Comparison of ENCODE assay signal across 8 mouse cellular contexts in the genomic region with DNA sequence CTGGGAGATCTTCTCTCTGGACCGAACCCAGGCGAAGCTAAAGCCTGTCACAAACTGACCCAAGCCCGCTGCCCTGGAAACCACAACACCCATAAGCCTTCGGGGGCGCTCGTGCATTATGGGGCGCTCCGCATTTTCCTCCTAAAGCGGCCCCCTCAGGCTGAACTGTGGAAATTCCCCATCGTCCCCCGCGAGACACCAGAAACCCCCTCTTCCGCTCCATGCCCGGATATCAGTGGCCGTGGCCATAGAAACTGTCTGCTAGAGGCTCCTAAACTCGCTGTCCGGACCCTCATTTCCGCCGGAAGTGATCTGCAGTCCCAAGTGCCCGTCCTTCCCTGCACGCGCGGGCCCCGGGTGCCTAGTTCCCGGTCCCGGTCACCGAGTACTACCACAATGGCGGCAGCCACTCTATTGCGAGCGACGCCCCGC. TPM values are rescaled to one million over a fixed set of nuclear protein-coding genes. Genes with fewer than 3 reads are reported as not detected.
DNase-seq lines count a peak whose midpoint lies in the region; ATAC-seq and TF ChIP-seq lines count a peak whose summit lies in the region.

A gene (plus strand): TSS at position 310 of the 432 bp plus-strand sequence.

- H3K36me3 ChIP-seq in hindbrain, postnatal 0 days (ENCODE audit: insufficient read depth, low read length), result peaks cover 14% of the 10 kb centered on the region
- peaks cover 36% of the 10 kb centered on the region for H3K36me3 ChIP-seq in megakaryocyte, embryonic 14.5 days (replicated peaks; ENCODE audit: low read length)

- intact Hi-C loops in gastrocnemius, adult 2 months (cut with DNase I), result loop anchor here (2.0 to 5.0 kb wide), 2 partner anchors 16 to 95 kb away; a partner anchor contains a TSS

- H3K4me3 ChIP-seq in gastrocnemius, adult 2 months, result peak within 1 kb of the TSS; percentile 89
- peak within 1 kb of the TSS; percentile 55 for H3K4me3 ChIP-seq in hindbrain, postnatal 0 days (ENCODE audit: low read length)
- H3K4me3 ChIP-seq in megakaryocyte, embryonic 14.5 days (replicated peaks), result peak within 1 kb of the TSS; percentile 99

- no peaks in the 10 kb centered on the region for H3K9me3 ChIP-seq in hindbrain, postnatal 0 days (ENCODE audit: low read length)
- H3K9me3 ChIP-seq in megakaryocyte, embryonic 14.5 days, result no peaks in the 10 kb centered on the region

- no peaks in the 10 kb centered on the region for H3K27me3 ChIP-seq in hindbrain, postnatal 0 days (ENCODE audit: insufficient read depth, low read length)
- no peaks in the 10 kb centered on the region for H3K27me3 ChIP-seq in megakaryocyte, embryonic 14.5 days (replicated peaks)

- peak within 1 kb of the TSS; percentile 65 for H3K9ac ChIP-seq in hindbrain, postnatal 0 days (replicated peaks; ENCODE audit: low read length)

- H3K4me1 ChIP-seq in hindbrain, postnatal 0 days (ENCODE audit: insufficient read depth, low read length), result peaks cover 5% of the 10 kb centered on the region; the same call in 1 of the 2 replicates
- peaks cover 57% of the 10 kb centered on the region for H3K4me1 ChIP-seq in megakaryocyte, embryonic 14.5 days

- TF ChIP-seq CTCF in gastrocnemius, adult 2 months (IDR thresholded peaks at IDR 0.05), result peak; percentile 56
- peak; percentile 66 for TF ChIP-seq CTCF in hindbrain, postnatal 0 days (IDR thresholded peaks at IDR 0.05; ENCODE audit: low read depth)

- DNase-seq in WW6 (ENCODE audit: low read depth, low spot score), result peak; percentile 80
- DNase-seq in cerebellum, postnatal 4 days (ENCODE audit: low spot score in 2 of 2), result peak; percentile 82 to 90
- DNase-seq in gastrocnemius, adult 2 months, result peak; percentile 98
- peak; percentile 98 for DNase-seq in hindbrain, postnatal 0 days (ENCODE audit: low spot score)
- peak; percentile 83 to 98 for DNase-seq in left cerebral cortex, adult 8-10 months (ENCODE audit: low spot score in 2 of 2)
- DNase-seq in right cerebral cortex, postnatal 10 days (ENCODE audit: low spot score in 2 of 2), result peak; percentile 98 to 99
- DNase-seq in urinary bladder, postnatal 25 days (ENCODE audit: low spot score), result peak; percentile 87

- peak; percentile 98 for ATAC-seq in hindbrain, postnatal 0 days

- WGBS in hindbrain, postnatal 0 days, result under 1% methylated on average over 31 of the region's 32 CpGs

- H3K27ac ChIP-seq in gastrocnemius, adult 2 months, result peak within 1 kb of the TSS; percentile 90
- H3K27ac ChIP-seq in hindbrain, postnatal 0 days, result peak within 1 kb of the TSS; percentile 71

- peak within 1 kb of the TSS; percentile 60 for H3K4me2 ChIP-seq in hindbrain, postnatal 0 days (ENCODE audit: low read depth, low read length)

RNA-seq across cellular contexts. Expression of the gene that starts here (rescaled TPM):
- 100 to 1,000 TPM; 111 to 141 TPM for total RNA-seq in gastrocnemius, adult 2 months (2021)
- total RNA-seq in hindbrain, postnatal 0 days (2014; rRNA removed), result 62.5 and 66.1 TPM in 2 replicates
- 106 TPM in 2 replicates for polyA plus RNA-seq in hindbrain, postnatal 0 days (2015; fragmentation: Nextera tagmentation; extraction: Ambion mirVana)
- 10 to 100 TPM; 77.6 to 99.8 (median 84.1) TPM for total RNA-seq in left cerebral cortex, adult 8-10 months (2022)
- 19.3 and 43.5 TPM in 2 replicates for polyA plus RNA-seq in megakaryocyte, embryonic 14.5 days (2012; ENCODE audit: insufficient read depth, low replicate concordance)

Comparison
In these comparisons a context has a peak if more than half of its experiments do, and no peak if none do; other contexts are left out.
1. Peak in every context shown above with its lines: DNase-seq, ATAC-seq, H3K4me3 ChIP-seq and H3K27ac ChIP-seq.